Mouse (Mus musculus) erythroblast, embryonic 14.5 days (primary cell): Measurements from ENCODE around the gene 9330182L06Rik. TPM values are rescaled to one million over a fixed set of nuclear protein-coding genes. Genes with fewer than 3 reads are reported as not detected.

ENCODE experiments used
- H3K27me3 ChIP-seq: 2 replicates; pipeline ENCODE4 v1.6.1; 2012; ENCODE audit warnings: inconsistent platforms; ENCODE audit not compliant: control insufficient read depth
- H3K36me3 ChIP-seq: 2 replicates; pipeline ENCODE4 v1.6.1; 2012; ENCODE audit warnings: mild to moderate bottlenecking, inconsistent platforms; ENCODE audit not compliant: control insufficient read depth
- H3K4me1 ChIP-seq: 2 replicates; pipeline ENCODE4 v1.6.1; 2012; ENCODE audit warnings: inconsistent platforms; ENCODE audit not compliant: control insufficient read depth
- H3K4me3 ChIP-seq: replicated peaks from 2 replicates; pipeline ENCODE3; 2012; ENCODE audit warnings: moderate library complexity, mild to moderate bottlenecking, inconsistent platforms
- H3K9me3 ChIP-seq: 2 replicates; pipeline ENCODE4 v1.6.1; 2012; ENCODE audit warnings: low read length, inconsistent platforms, mixed read lengths; ENCODE audit not compliant: control insufficient read depth
- GATA1 ChIP-seq: IDR thresholded peaks from 2 replicates; pipeline ENCODE4 v1.6.1; 2012; ENCODE audit warnings: low read length, inconsistent platforms, mixed read lengths
- TAL1 ChIP-seq: IDR thresholded peaks from 3 replicates; pipeline ENCODE4 v1.6.1; 2012; ENCODE audit warnings: low read length, inconsistent platforms, mixed read lengths
- polyA plus RNA-seq: library from polyadenylated mRNA; stranded (reverse); fragments of >175 nt; gene quantifications from 2 replicates; pipeline ENCODE4 v1.2.3, GENCODE M21; 2012

9330182L06Rik gene
- polyA plus RNA-seq, 1 experiment, result not detected

GRCm38 (mm10) chr5:9417098-9417497 is 151.2 kb downstream of the 9330182L06Rik start:
- no peaks in the 10 kb centered on the region for H3K27me3 ChIP-seq
- no peaks in the 10 kb centered on the region for H3K4me1 ChIP-seq
- no peaks in the 10 kb centered on the region for H3K9me3 ChIP-seq
- no peak overlapping the region for H3K4me3 ChIP-seq
- H3K36me3 ChIP-seq, result no peaks in the 10 kb centered on the region
- TF ChIP-seq TAL1 (no peak), GATA1 (no peak)

- Histone ChIP-seq H3K27me3 (no peaks in the 10 kb centered on the region), H3K4me3 (no peak overlapping the region), H3K36me3 (no peaks in the 10 kb centered on the region), H3K9me3 (no peaks in the 10 kb centered on the region), H3K4me1 (no peaks in the 10 kb centered on the region)
- TF ChIP-seq GATA1, result no peak
- TF ChIP-seq TAL1, result no peak
Measured at GRCm38 (mm10) chr5:9417802-9418201, 151.9 kb downstream of the 9330182L06Rik start.

GRCm38 (mm10) chr5:9419964-9420363 is 154.0 kb downstream of the 9330182L06Rik start:
- Histone ChIP-seq H3K36me3 (no peaks in the 10 kb centered on the region), H3K4me3 (no peak overlapping the region), H3K4me1 (no peaks in the 10 kb centered on the region), H3K9me3 (no peaks in the 10 kb centered on the region), H3K27me3 (no peaks in the 10 kb centered on the region)
- TF ChIP-seq GATA1 (no peak), TAL1 (no peak)

GRCm38 (mm10) chr5:9424464-9424863 is 158.5 kb downstream of the 9330182L06Rik start:
- Histone ChIP-seq H3K27me3 (no peaks in the 10 kb centered on the region), H3K36me3 (no peaks in the 10 kb centered on the region), H3K4me3 (no peak overlapping the region), H3K9me3 (no peaks in the 10 kb centered on the region), H3K4me1 (no peaks in the 10 kb centered on the region)
- no peak for TF ChIP-seq GATA1
- TF ChIP-seq TAL1, result no peak

- H3K4me1 ChIP-seq, result no peaks in the 10 kb centered on the region
- H3K27me3 ChIP-seq, result no peaks in the 10 kb centered on the region
- no peaks in the 10 kb centered on the region for H3K36me3 ChIP-seq
- TF ChIP-seq GATA1 (no peak), TAL1 (no peak)
- H3K4me3 ChIP-seq, result no peak overlapping the region
- H3K9me3 ChIP-seq, result no peaks in the 10 kb centered on the region
Measured at GRCm38 (mm10) chr5:9427165-9427564, 161.2 kb downstream of the 9330182L06Rik start.

- Histone ChIP-seq H3K36me3 (no peaks in the 10 kb centered on the region), H3K4me3 (no peak overlapping the region), H3K27me3 (no peaks in the 10 kb centered on the region), H3K4me1 (no peaks in the 10 kb centered on the region), H3K9me3 (no peaks in the 10 kb centered on the region)
- TF ChIP-seq GATA1 (no peak), TAL1 (no peak)
Measured at GRCm38 (mm10) chr5:9427581-9428241, 161.8 kb downstream of the 9330182L06Rik start.

GRCm38 (mm10) chr5:9428728-9429127 is 162.8 kb downstream of the 9330182L06Rik start:
- no peaks in the 10 kb centered on the region for H3K36me3 ChIP-seq
- no peaks in the 10 kb centered on the region for H3K4me1 ChIP-seq
- H3K4me3 ChIP-seq, result no peak overlapping the region
- H3K27me3 ChIP-seq, result no peaks in the 10 kb centered on the region
- TF ChIP-seq TAL1 (no peak), GATA1 (no peak)
- no peaks in the 10 kb centered on the region for H3K9me3 ChIP-seq

GRCm38 (mm10) chr5:9446146-9446545 is 180.2 kb downstream of the 9330182L06Rik start:
- Histone ChIP-seq H3K27me3 (no peaks in the 10 kb centered on the region), H3K4me1 (no peaks in the 10 kb centered on the region), H3K9me3 (no peaks in the 10 kb centered on the region), H3K36me3 (no peaks in the 10 kb centered on the region), H3K4me3 (no peak overlapping the region)
- no peak for TF ChIP-seq TAL1
- no peak for TF ChIP-seq GATA1

- Histone ChIP-seq H3K4me3 (no peak overlapping the region), H3K36me3 (no peaks in the 10 kb centered on the region), H3K27me3 (no peaks in the 10 kb centered on the region), H3K9me3 (peaks cover 3% of the 10 kb centered on the region), H3K4me1 (no peaks in the 10 kb centered on the region)
- no peak for TF ChIP-seq GATA1
- no peak for TF ChIP-seq TAL1
Measured at GRCm38 (mm10) chr5:9448931-9449330, 183.0 kb downstream of the 9330182L06Rik start.

GRCm38 (mm10) chr5:9449570-9449969 is 183.7 kb downstream of the 9330182L06Rik start:
- no peaks in the 10 kb centered on the region for H3K36me3 ChIP-seq
- TF ChIP-seq GATA1, result no peak
- no peak for TF ChIP-seq TAL1
- no peaks in the 10 kb centered on the region for H3K4me1 ChIP-seq
- no peaks in the 10 kb centered on the region for H3K27me3 ChIP-seq
- H3K9me3 ChIP-seq, result peaks cover 3% of the 10 kb centered on the region
- H3K4me3 ChIP-seq, result no peak overlapping the region
